Mouse (Mus musculus): ENCODE results near the gene Zdhhc14.

- no peak for TF ChIP-seq CTCF (IDR thresholded peaks at IDR 0.05; ENCODE audit: low read depth, low read length)
- TF ChIP-seq GATA1 (IDR thresholded peaks at IDR 0.05; ENCODE audit: borderline replicate concordance, low read length) = no peak
- TF ChIP-seq TAL1 (conservative IDR thresholded peaks at IDR 0.05; ENCODE audit: low read depth, low read length) = no peak
- TF ChIP-seq POLR2AphosphoS5 (IDR thresholded peaks at IDR 0.05; ENCODE audit: insufficient replicate concordance, low read depth, low read length) = no peak
These were observed 117.7 kb downstream of the Zdhhc14 start for GRCm38 (mm10) chr17:5609875-5610552.

Measured in G1E (cell line).